Mouse (Mus musculus) ZHBTc4 (cell line): ENCODE results near the gene Cldn14.

Source experiments
- DNase-seq: peaks from one replicate; pipeline ENCODE4 v3.0.0-alpha.2; 2011; ENCODE audit warnings: low read depth, low spot score

Gene Cldn14

DNA sequence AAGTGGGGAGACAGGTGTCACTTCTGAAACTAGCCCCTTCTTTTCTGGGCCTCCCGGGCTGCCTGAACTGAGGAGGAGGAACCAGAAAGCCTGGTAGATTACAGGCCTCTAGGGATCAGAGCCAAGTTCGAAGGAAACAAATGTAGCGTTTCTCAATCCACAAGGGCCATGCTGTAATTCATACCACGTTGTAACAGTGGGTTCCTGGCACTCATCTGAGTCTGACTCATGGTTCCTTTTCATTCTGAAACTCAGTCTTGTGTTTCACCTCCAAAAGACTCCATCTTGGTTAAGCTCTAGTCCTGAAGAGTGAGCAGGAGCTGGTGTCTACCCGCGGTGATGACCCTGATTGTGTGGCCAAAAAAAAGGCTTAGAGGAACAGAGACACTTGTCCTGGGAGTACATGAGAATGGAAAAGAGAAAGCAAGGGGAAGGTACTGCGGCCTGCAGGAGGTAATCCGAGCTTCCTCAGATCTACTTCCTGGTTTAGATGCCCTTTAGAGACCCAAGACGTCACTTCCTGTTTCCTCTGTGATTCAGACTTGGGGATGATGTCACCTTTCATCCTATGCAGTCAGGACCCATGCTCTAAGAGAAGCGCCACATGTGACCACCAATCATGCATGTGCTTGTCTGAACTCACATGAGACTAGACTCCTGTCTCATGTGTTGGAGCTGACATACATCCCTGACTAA is 94.6 kb downstream of the Cldn14 start:
- DNase-seq, result no peak

DNA sequence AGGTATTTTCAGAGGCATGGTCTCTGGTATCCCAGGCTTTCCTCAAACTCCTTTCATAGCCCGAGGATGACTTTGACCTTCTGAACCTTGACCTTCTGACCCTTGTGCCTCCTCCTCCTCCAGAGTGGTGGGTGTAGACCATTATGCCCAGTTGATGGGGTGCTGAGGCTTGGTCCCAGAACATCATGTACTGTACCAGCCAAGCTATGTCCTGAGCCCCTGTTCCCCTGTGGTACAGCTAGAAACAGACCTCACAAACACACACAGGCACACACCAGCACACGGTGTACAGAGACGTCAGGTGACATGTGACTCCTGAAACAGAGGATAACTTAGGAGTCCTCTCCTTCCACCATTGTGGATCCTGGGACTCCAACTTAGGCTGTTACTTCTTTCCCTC is 95.8 kb downstream of the Cldn14 start:
- DNase-seq, result no peak

DNA sequence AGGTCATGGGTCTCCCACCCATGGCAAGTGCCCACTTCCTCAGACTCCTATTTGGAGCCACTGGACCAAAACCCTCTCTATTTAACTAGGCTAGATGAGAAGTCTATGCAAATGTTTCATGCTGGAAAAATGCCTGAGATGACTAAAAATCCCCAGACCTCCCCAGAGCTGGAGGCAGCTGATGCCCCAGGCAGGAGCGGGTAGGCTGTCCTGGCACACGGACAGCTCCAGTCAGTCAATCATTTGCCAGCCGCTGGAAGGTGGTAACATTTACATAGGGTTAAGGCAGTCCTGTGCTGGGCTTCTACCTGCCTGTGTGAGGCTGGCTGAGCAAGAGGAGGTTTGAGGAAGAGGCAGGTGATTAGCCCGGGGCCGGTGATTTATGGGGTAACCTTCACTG is 96.5 kb downstream of the Cldn14 start:
- no peak for DNase-seq

DNA sequence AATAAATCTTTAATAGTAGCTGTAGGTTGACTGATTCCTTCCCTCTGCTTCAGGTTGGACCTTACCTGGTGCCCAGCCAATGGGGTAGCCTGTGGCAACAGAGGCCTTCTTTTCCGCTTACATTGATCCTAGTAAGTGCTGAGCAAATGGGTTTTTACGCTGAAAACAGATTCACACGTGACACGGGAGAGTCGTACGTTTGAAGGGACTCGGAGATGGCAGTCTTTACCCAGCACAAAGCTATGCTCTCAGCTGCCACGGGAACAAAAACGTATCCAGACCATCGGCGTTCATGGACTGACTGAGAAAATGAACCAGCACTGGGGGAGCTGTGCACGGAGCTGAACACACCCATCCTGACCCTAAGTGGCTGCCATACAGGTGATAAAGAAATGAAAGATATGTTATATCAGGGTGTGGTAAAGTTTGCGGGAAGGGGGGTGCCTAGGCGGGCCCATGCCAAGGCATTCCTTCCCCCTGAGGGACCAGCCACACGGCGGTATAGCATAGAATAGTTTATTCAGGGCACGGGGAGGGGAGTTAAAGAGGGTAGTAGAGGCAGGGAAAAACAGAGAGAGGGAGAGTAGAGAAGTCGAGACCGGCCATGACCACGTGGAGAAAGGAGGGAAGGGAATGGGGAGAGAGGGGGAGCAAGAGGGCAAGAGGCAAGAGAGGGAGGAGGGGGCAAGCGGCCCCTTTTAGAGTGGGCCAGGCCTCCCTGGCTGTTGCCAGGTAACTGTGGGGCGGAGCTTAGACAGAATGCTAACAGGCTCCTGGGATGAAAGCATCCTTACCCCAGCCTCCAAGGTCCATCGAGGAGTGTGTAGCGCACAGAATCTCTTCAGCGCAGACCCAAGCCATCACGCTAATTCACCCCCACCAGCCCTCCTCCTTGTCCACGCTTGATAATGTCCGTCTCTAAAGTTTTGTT is 97.6 kb downstream of the Cldn14 start:
- peak; percentile 55 for DNase-seq

DNA sequence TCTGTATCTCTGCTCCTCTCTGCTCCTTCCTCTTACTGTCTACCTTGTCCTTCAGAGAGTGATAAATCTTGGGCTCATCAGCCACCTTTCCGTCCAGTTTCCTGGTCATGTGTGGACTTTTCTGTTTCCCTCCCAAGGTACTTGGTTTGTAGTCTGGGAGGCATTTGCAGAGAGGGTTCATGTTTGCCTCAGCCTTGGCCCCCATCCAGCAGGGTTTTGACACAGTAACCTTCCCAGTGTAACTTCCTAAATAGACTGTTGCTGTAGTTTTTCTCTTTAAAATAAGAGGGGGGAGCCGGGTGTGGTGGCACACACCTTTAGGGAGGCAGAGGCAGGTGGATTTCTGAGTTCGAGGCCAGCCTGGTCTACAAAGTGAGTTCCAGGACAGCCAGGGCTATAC is 98.7 kb downstream of the Cldn14 start:
- DNase-seq, result no peak

DNA sequence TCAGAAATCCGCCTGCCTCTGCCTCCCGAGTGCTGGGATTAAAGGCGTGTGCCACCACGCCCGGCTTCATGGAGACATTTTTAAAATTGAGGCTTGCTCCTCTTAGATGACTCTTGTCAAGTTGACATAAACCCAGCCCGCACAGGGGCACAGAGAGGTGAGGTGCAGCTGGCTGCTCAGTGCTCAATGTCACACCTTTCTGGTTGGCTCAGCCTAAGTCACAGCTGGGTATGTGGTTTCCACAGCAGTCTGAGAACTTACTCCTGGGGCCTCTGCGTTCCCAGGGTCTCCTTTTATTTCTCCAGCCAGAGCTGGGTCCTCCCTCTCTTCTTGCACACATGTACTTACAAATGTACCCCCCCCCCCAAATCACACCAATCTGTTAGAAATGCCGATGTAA is 100.4 kb downstream of the Cldn14 start:
- peak; percentile 39 for DNase-seq

DNA sequence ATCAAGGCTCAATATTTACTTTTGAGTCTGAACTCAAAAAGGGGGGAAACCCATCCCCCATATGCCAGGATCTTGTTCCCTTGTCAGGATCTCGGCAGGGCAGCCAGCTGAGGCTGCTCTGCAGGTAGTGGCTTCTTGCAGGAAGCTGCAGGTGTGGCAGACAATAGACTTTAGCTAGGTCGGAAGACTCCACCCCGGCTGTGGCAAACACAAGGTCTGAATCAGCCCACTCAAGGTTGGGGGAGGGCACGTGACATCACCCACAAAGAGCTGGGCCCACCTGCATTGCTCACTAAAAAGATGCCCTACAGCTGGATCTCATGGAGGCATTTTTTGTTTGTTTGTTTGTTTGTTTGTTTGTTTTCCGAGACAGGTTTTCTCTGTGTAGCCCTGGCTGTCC is 100.9 kb downstream of the Cldn14 start:
- peak; percentile 58 for DNase-seq

DNA sequence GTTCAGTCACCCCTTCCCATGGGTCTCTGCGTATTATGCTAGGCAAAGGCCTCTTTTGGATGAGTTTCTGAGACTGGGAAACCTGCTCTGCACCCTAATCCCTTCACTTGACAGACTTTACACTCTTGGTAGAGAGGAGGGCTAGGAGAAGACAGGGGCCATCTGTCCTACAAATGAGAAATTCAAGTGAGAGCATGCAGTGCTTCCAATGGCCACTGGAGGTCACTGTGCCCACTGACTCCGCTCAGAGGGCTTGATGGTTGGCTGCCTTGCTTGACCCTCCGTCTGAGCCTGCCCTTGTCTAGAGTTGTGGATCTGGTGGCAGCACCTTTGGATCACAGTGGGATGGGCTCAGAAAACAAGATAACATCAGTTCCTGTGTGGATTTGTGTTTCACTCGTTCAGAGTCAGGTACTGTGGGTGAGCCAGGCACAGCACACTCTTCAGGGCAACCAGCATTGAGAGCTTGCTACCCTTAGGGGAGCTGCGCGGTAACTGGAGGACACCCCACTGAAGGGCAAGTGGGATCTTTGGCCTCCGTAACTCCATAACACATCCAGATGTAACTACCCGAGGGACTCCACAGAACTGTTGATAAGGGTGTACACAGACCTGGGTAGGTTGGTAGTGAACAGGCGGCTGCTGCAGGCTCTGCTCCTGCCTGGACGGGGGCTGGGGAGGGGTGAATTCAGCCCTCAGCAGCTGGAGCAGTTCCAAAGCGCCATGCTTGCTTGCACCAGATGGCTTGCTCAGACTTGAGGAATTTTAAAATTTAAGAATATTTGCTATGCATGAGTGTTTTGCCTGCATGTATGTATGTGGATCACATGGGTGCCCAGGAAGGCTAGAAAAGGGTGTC is 102.3 kb downstream of the Cldn14 start:
- peak; percentile 90 for DNase-seq

DNA sequence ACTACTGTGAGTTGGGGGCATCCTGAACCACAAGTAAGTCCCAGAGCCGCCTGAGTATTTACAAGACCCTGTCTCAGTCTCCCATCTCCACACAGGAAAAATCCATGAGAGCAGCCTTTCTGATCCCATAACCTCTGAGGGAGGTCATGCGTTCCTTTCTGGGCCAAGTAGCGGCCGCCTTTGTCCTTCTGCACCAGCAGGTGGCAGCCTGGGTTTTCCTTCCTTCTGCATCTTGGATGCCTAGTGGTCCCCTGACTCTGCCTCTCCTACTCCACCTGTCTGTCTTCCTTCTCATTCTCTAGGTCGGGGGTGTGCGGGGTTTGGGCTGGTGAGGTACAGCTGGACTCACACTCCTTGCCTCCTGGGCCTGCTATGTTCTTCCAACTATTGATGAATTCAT is 105.6 kb downstream of the Cldn14 start:
- DNase-seq, result peak; percentile 76

DNA sequence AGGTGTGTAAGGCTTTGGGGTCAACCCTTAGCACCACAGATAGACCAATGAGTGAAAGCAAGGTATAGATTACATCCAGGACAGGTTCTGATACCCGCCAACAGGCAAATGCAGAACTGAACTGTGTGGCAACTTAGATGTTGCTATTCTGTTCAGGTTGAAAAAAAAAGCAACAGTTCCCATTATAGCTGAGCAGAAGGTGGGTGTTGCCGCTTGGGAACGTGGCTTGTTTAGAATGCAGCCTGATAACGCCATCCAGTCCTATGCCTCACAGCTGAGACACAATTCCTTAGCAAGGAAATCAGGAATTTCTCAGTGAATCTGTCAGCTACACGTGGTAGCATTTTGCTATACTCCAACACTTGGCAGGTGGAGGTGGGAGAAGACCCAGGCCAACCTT is 115.4 kb downstream of the Cldn14 start:
- no peak for DNase-seq

DNA sequence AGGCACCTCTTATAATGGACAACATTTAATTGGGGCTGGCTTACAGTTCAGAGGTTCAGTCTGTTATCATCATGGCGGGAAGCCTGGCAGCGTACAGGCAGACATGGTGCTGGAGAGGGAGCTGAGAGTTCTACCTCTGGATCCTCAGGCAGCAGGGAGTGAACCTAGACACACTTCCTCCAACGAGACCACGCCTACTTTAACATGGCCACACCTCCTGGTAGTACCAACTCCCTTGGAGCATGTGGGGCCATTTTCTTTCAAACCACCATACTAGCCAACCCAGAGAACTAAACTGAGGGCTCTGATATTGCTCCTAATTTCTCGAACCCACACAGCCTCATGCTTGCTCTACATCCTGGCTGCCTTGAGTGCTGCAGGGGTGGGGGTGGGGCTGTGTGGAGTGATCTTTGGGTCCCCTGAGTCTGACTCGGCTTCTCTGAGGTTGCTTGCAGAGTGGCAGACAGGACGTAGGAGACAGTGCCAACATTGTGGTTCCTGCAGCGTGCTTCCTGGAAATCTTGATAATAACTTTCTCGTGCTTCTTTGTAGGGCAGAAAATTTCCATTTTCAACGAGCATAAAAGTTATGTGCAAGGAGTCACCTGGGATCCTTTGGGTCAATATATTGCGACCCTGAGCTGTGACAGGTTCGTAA is 117.6 kb downstream of the Cldn14 start:
- DNase-seq, result peak; percentile 89

DNA sequence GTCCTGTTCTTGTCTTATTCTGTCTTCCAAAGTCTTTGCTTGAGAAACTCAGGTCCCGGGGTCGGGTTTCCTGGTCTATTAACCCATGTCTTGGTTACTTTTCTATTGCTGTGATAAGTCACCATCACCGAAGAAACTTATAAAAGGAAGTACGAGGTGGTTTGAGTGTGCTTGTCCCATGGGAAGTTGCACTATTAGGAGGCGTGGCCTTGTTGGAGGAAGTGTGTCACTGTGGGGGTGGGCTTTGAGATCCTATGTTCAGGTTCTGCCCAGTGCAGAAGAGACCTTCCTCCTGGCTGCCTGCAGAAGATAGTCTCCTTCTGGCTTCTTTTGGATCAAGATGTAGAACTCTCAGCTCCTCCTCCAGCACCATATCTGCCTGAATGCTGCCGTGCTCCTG is 120.2 kb downstream of the Cldn14 start:
- DNase-seq, result no peak

DNA sequence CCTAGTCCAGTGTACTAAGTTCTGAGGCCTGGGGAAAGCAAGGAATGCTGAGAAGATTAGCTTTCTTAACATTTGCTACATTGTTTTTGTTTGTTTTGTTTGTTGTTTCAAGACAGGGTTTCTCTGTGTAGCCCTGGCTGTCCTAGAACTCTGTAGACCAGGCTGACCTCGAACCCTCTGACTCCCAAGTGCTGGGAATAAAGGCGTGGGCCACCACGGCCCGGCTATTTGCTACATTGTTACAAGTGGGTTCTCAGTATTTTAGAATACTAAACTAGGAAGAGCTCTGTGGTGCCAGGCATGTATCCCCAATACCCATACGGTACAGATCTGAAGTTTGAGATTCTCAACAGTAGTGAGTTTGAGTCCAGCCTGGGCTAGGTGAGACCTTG is 123.9 kb downstream of the Cldn14 start:
- DNase-seq, result no peak

DNA sequence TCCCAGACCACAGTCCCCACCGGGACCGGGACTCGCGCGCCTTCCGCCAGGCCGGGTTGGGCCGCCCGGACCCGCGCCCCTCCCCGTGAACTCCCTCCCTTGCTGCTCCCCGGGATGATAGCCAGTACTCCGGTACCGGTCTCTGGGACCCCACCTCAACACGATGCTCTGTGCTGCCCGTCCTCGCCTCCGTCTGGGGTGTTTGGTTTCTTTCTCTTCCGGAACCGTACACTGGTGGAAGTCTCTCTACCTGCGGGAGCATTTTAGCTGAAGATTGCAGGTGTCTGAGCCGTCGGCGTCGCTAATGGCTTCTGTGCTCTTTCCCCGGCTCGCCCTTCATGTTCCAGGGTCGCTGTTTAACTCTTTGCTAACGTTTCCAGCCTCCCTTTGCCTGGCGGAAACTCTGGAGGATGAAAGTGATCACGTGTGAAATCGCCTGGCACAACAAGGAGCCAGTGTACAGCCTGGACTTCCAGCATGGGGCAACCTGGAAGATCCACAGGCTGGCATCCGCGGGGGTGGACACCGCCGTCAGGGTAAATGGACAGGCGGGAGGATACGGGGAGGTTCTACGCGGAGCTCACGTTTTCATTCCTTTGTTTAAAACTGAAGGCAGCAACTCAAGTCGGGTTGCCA is 124.4 kb downstream of the Cldn14 start:
- DNase-seq, result peak; percentile 50

DNA sequence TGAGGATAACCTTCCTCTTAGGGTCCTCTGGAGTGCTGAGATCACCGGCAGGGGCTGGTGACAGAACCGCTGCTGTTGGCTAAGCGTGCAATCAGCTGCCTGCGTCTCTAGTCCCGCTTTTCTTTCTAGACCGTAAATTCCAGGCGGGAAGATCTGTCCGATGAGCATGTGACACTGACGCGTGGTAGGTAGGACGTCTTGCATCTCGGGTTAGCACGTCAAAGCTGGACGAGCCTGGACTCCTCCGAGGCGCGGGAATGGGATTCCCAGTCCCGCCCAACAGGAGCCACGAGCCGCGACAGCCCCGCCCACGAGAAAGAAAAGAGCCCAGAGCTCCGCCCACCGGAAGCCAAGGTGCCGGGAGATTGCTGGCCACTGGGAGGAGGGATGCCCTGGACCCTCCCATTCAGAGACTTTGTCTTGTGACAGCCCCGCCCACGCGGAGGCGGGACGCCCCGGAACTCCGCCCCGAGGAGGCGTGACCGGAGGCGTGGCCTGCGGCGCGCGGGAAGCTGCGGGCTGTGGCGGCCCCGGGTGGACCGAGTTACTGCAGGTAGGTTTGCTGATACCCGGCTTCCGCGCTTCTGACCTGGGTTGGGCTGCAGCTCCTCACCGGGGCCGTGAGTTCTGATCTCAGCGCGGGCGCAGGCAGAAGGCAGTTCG is 125.1 kb downstream of the Cldn14 start, which contains the start of gene Chaf1b:
Chaf1b (plus strand) TSS at position 479 of the 663 bp plus-strand sequence.
- peak; percentile 99 for DNase-seq

DNA sequence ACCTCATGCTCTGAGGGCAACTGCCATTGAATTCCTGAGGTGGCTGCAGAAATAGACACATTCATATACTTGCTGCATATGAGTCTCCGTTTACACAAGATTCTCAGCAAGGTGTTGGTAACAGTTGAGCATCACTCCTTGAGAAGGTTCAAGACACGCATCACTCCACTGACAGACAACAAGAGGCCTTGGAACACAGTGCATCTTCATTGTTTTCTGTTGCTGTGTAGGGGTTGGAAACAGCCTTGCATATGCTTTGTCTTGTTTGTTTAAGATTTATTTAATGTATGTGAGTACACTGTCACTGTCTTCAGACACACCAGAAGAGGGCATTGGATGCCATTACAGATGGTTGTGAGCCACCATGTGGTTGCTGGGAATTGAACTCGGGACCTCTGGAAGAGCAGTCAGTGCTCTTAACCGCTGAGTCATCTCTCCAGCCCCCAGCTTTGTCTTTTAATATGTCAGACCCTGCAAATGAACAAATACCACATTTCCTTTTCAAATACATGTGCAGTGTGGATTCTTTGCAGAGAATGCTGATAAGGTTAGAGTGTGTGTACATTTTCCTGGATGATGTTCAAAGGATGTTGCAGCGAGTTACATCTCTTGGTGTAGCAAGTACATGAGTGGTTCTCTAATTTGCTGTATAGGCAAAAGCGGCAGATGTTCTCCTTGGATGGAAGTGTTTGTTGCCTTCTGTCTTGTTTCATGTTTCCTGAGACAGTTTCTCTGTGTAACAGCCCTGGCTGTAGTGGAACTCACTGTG is 130.8 kb downstream of the Cldn14 start:
- DNase-seq, result no peak

DNA sequence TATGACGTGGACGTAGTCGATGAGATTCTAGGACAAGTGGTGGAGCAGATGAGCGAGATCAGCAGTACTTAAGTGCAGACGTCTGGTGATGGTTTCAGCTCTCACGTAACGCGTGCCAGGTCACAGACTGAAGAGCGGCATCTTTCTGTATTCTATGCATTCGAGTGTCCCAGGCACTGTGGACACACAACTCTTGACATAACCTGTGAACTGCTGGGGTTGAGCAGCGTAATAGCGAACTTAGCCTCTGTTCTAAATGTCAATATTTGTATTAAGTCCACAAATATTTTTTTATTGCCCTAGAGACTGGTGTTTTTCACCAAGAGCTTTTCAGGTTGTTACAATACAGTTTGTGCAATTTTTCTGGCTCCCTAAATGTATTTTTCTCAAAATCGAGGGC is 133.8 kb downstream of the Cldn14 start:
- no peak for DNase-seq
